Mouse (Mus musculus) midbrain, postnatal 0 days (tissue): ENCODE results near the gene Ipcef1. TPM values are rescaled to one million over a fixed set of nuclear protein-coding genes. Genes with fewer than 3 reads are reported as not detected.

Experiments
- ATAC-seq: fragments of 200-750 bp; cut with Nextera tagmentation; 2 replicates; pipeline ENCODE4 v1.8.0; 2017; ENCODE audit warnings: moderate number of reproducible peaks, mild to moderate bottlenecking, moderate TSS enrichment, moderate library complexity; ENCODE audit not compliant: low FRiP score
- DNase-seq: peaks from one replicate; pipeline ENCODE4 v3.0.0-alpha.2; 2015; ENCODE audit warnings: low spot score
- H3K27ac ChIP-seq: fragments of 300-500 bp; sonication (generic); 2 replicates; pipeline ENCODE4 v1.5.1; 2014; ENCODE audit warnings: low read depth, mild to moderate bottlenecking, low read length, mixed read lengths
- H3K27me3 ChIP-seq: fragments of 300-500 bp; sonication (generic); 2 replicates; pipeline ENCODE4 v1.6.1; 2014; ENCODE audit warnings: low read length, control low read depth, mixed read lengths; ENCODE audit not compliant: insufficient read depth
- H3K36me3 ChIP-seq: fragments of 300-500 bp; sonication (generic); 2 replicates; pipeline ENCODE4 v1.6.1; 2014; ENCODE audit warnings: low read length, control low read depth, mixed read lengths; ENCODE audit not compliant: insufficient read depth
- H3K4me1 ChIP-seq: fragments of 300-500 bp; sonication (generic); 2 replicates; pipeline ENCODE4 v1.6.1; 2014; ENCODE audit warnings: mild to moderate bottlenecking, control low read depth, antibody characterized with exemption, low read length, mixed read lengths; ENCODE audit not compliant: insufficient read depth
- H3K4me2 ChIP-seq: fragments of 300-500 bp; sonication (generic); 2 replicates; pipeline ENCODE4 v1.6.1; 2014; ENCODE audit warnings: low read depth, mild to moderate bottlenecking, low read length, mixed read lengths; ENCODE audit not compliant: poor library complexity, severe bottlenecking
- H3K4me3 ChIP-seq: fragments of 300-500 bp; sonication (generic); 2 replicates; pipeline ENCODE4 v1.5.1; 2014; ENCODE audit warnings: low read depth, mild to moderate bottlenecking, low read length, moderate library complexity
- H3K9ac ChIP-seq: fragments of 300-500 bp; sonication (generic); replicated peaks from 2 replicates; pipeline ENCODE4 v1.6.1; 2014; ENCODE audit warnings: mild to moderate bottlenecking, low read length, moderate library complexity, mixed read lengths; ENCODE audit not compliant: poor library complexity, severe bottlenecking
- H3K9me3 ChIP-seq: fragments of 300-500 bp; sonication (generic); 2 replicates; pipeline ENCODE4 v1.6.1; 2016; ENCODE audit warnings: low read length, control low read depth
- CTCF ChIP-seq: IDR thresholded peaks from 2 replicates; pipeline ENCODE4 v1.5.1; 2016; ENCODE audit warnings: antibody characterized with exemption, mild to moderate bottlenecking
- WGBS: fragments of 180-500 bp; shearing (Covaris S2); extraction: QIAGEN DNeasy Blood & Tissue Kit; methylation state at CpG from one replicate; pipeline ENCODE4 v1.1.7; 2014; 5-methylcytosine and 5-hydroxymethylcytosine counted together
- polyA plus RNA-seq: library from polyadenylated mRNA; unstranded; fragments of >200 nt; fragmentation: Nextera tagmentation; extraction: Ambion mirVana; gene quantifications from 2 replicates; pipeline ENCODE4 v1.2.1, GENCODE M21; 2015
- total RNA-seq: library from RNA; depleted of rRNA; stranded (reverse); fragments of >200 nt; gene quantifications from 2 replicates; pipeline ENCODE4 v1.2.3, GENCODE M21; 2014; rRNA removed

Ipcef1 gene
- total RNA-seq (6.1 and 11.1 TPM in 2 replicates), polyA plus RNA-seq (1.3 and 1.8 TPM in 2 replicates)

GRCm38 (mm10) chr10:7052315-7053017, at the start of gene Ipcef1:
Gene Ipcef1 (minus strand): TSS chr10:7052478.
- Histone ChIP-seq H3K27ac (no peak within 1 kb of the TSS), H3K4me3 (no peak within 1 kb of the TSS), H3K9ac (no peak within 1 kb of the TSS), H3K27me3 (no peaks in the 10 kb centered on the region), H3K36me3 (no peaks in the 10 kb centered on the region), H3K9me3 (no peaks in the 10 kb centered on the region), H3K4me1 (0 out of 2 replicates have a peak, but pooled peaks cover 2% of the 10 kb centered on the region), H3K4me2 (peak within 1 kb of the TSS; percentile 12; the same call in 1 of the 2 replicates)
- ATAC-seq: peak; percentile 10; the same call in 1 of the 2 replicates
- TF ChIP-seq CTCF: no peak
- DNase-seq: no peak
- WGBS: 14% methylated on average over 12 of the region's 12 CpGs

GRCm38 (mm10) chr10:7077971-7078370, 25.7 kb upstream of the Ipcef1 start:
- ATAC-seq (no peak), DNase-seq (no peak)
- Histone ChIP-seq H3K27ac (no peak overlapping the region), H3K4me3 (no peak overlapping the region), H3K4me2 (no peak overlapping the region), H3K9me3 (no peaks in the 10 kb centered on the region), H3K27me3 (no peaks in the 10 kb centered on the region), H3K9ac (no peak overlapping the region), H3K4me1 (no peaks in the 10 kb centered on the region), H3K36me3 (no peaks in the 10 kb centered on the region)
- WGBS: 87% methylated on average over 1 of the region's 1 CpGs
- no peak for TF ChIP-seq CTCF

DNA sequence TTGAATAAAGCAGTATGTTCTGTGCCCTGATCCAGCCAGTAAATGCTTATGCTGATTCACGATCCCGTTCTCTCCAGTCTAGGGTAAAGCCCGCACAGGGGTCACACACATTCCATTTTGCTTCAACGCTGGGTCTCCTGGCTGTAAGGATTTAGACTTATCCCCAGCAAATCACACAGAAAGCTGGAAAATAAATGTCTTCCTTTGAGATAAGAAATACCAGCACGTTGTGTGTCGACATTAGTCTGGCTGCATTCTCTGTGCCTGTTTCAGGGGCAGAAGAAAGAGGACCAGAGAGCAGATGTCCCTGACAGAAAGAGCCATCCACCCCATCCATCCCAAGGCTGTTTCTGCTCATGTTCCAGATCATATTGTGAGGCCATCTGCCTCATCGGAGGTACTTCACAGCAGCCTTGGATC, 25.1 kb upstream of the Ipcef1 start:
- H3K4me3 ChIP-seq: no peak overlapping the region
- H3K4me2 ChIP-seq: no peak overlapping the region
- DNase-seq (peak; percentile 64), ATAC-seq (no peak)
- H3K36me3 ChIP-seq: no peaks in the 10 kb centered on the region
- no peaks in the 10 kb centered on the region for H3K4me1 ChIP-seq
- H3K9ac ChIP-seq: no peak overlapping the region
- H3K27ac ChIP-seq: no peak overlapping the region
- whole genome bisulfite sequencing: 79% methylated on average over 7 of the region's 7 CpGs
- no peaks in the 10 kb centered on the region for H3K27me3 ChIP-seq
- no peaks in the 10 kb centered on the region for H3K9me3 ChIP-seq
- TF ChIP-seq CTCF: no peak

DNA sequence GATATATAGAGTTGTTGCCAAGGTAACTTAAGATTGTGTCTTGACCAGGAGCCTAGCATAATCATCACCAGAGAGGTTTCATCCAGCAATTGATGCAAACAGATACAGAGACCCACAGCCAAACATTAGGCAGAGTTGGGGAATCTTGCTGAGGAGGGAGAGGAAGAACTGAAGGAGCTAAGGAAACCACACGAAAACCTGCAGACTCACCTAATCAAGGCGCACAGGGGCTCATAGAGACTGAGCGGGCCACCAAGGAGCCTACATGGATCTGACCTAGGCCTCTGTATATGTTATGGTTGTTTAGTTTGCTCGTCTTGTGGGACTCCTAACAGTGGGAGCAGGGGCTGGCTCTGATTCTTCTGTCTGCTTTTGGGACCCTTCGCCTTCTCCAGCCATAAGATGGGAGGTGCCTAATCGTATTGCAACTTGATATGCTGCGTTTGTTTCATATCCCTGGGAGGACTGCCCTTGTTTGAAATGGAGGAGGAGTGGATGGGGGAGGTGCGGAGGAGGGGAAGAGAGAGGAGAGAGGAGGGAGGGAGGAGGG, 24.5 kb upstream of the Ipcef1 start:
- H3K27me3 ChIP-seq: no peaks in the 10 kb centered on the region
- ATAC-seq (no peak), DNase-seq (no peak)
- H3K27ac ChIP-seq: no peak overlapping the region
- H3K4me3 ChIP-seq: no peak overlapping the region
- H3K9ac ChIP-seq: no peak overlapping the region
- H3K9me3 ChIP-seq: no peaks in the 10 kb centered on the region
- no peaks in the 10 kb centered on the region for H3K36me3 ChIP-seq
- WGBS: 61% methylated on average over 7 of the region's 8 CpGs
- no peaks in the 10 kb centered on the region for H3K4me1 ChIP-seq
- H3K4me2 ChIP-seq: no peak overlapping the region
- TF ChIP-seq CTCF: no peak

GRCm38 (mm10) chr10:7076201-7076600, 23.9 kb upstream of the Ipcef1 start:
- DNase-seq (peak; percentile 82), ATAC-seq (peak; percentile 86)
- Histone ChIP-seq H3K4me3 (no peak overlapping the region), H3K9me3 (no peaks in the 10 kb centered on the region), H3K4me1 (no peaks in the 10 kb centered on the region), H3K27ac (no peak overlapping the region), H3K9ac (no peak overlapping the region), H3K27me3 (no peaks in the 10 kb centered on the region), H3K4me2 (no peak overlapping the region), H3K36me3 (no peaks in the 10 kb centered on the region)
- peak; percentile 90 for TF ChIP-seq CTCF
- 14% methylated on average over 8 of the region's 8 CpGs for WGBS

- no peak for ATAC-seq
- WGBS: 90% methylated on average over 2 of the region's 2 CpGs
- no peaks in the 10 kb centered on the region for H3K27me3 ChIP-seq
Measured at GRCm38 (mm10) chr10:7075661-7076060, 23.4 kb upstream of the Ipcef1 start.

More at GRCm38 (mm10) chr10:7075661-7076060, 23.4 kb upstream of the Ipcef1 start:
- no peak overlapping the region for H3K4me3 ChIP-seq
- no peaks in the 10 kb centered on the region for H3K36me3 ChIP-seq
- no peaks in the 10 kb centered on the region for H3K9me3 ChIP-seq
- H3K4me2 ChIP-seq: no peak overlapping the region
- DNase-seq: no peak
- TF ChIP-seq CTCF: no peak
- H3K9ac ChIP-seq: no peak overlapping the region
- 0 out of 2 replicates have a peak, but pooled peaks cover 1% of the 10 kb centered on the region for H3K4me1 ChIP-seq
- H3K27ac ChIP-seq: no peak overlapping the region
